Mouse (Mus musculus) urinary bladder, postnatal 36 days (tissue): ENCODE data around the gene Ltbp4.

ENCODE experiments used
- DNase-seq, 2 experiments: peaks; one replicate each; pipeline ENCODE4 v3.0.0; 2022; ENCODE audit warnings: low spot score in 2 of 2, mixed read lengths in 1 of 2

The Ltbp4 gene

DNA sequence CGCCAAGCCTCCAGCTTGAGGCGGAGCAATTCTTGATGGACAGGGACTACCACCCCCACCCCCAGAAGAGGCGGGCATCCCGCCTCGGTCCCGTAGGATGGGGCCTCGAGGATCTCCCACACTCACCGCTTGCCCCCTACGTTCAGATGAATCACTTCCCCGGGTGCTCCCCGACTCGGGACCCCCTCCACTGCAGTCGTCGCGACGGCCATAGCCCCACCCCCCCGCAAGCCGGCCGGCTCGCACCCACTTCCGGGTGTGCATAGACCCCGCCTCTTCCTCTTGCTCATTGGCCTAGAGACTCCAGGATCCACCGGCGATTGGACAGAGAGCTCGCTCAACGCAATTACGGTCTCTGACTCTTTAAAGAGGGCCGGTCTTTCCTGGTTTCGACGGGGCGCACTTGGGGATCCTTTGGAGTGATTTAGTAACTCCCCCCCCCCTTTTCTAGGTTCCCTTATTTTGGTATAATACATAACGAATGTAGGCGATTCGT, 18.3 kb upstream of the Ltbp4 start, which contains the start of gene Shkbp1:
TSS of gene Shkbp1 (minus strand) at position 275 of the 496 bp plus-strand sequence.
- peak; percentile 79 to 85 for DNase-seq

DNA sequence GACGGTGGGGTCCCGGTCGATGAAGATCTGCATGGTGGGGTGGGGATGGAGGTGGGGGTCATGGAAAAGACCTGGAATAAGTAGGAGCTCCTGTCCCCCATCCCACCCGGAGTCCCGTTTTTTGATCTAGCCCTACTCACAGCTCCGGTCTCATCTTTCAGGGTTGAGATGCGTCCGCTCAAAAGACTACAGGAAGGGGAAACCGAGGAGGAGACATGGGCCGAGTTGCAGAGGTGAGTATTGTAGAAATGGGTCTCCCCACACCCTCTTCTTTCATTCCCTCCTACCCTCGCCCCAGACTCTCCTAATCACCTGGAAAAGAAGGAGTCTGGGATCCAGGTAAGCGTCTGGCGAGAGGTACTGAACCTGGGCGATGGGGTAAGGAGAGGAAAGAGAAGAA, 17.8 kb upstream of the Ltbp4 start:
- no peak for DNase-seq

DNA sequence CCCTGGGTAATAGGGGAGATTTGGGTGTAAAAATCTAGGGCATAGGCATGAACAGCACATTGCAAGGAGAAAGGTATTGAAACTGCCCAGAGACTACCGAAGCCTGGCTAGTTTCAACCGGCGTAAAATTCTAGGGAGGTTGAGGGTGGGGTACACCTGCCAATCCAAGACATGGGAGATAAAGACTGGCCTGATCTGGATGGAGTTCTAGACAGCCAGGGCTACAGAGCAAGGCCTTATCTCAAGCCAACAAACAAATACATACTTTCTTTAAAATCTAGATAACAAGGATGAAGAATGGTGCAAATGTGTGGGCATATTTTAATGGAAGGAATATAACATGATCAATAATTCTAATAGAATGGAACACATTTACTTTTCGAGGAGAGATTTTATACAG, 17.3 kb upstream of the Ltbp4 start:
- DNase-seq = no peak

DNA sequence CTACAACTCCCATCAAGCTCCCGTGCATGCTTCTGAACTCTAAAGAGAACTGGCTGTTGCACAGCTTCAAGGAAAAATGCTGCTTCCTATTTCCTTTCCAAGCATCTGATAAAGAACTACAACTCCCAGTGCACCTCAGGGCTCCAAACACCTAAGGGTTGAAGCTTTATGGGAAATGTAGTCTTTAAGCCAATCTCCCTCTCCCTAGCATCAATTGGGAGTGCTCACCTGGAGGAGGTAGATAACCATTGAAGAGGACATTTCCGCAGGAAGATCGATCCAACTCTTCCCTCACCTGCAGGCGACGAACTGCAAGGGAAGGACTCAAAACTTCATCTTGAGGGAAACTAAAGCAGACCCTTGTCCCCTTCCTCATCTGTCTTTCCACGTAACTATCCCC, 16.7 kb upstream of the Ltbp4 start:
- DNase-seq = no peak

DNA sequence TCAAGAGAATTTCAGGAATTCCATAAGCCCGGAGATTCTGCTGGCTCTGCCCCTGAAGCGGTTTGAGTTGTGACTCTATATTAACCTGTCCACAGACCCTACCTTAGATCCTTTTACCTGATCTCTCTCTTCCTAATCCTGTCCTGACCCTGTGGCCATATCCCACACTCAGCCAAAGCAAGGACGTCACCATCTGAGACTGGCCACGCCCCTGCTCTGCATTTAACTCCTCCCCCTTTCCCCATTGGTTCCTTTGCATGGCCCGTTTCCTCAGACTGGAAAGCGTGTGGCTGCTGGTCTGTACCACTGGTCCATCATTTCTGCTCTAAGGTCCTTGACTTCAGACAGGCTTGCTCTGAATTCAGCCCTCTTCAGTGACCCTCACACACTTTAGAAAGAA, 8.0 kb upstream of the Ltbp4 start:
- DNase-seq = no peak

DNA sequence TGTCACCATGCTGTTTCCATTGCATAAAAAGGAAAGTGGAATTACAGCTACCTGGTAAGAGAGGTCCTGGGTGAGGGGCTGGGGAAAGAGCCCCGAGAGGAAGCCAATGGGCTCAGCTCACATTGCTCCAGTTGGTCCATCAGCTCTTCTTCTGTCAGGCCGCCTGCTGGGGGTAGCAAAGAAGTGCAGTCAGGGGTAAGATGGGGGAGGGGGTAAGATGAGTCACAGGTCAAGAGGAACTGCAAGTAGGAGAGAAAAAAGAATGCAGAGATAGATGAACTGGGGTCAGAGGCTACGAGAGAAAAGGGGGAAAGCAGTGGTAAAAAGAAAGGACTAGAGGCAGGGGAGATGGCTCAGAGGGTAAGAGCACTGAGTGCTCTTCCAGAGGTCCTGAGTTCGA, 5.1 kb upstream of the Ltbp4 start:
- DNase-seq = no peak

DNA sequence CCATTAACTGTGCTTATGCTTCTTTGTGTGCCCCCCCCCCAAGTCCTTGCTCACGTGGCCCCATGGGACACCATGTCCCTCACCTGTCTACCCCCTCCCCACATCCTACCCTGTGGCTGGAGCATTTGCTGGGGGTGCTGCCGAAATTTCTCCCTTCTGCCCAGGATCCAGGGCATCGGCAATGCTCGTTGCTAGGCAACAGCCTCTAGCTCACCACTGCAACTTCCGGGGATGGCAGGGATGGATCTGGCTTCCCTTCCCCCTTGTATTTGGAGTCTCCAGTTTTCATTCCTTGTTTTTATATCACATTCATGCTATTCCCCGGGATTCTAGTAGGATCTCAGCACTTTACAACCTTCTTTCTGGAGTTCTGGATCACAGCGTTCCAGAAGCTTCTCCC, 2.0 kb upstream of the Ltbp4 start:
- DNase-seq = no peak

DNA sequence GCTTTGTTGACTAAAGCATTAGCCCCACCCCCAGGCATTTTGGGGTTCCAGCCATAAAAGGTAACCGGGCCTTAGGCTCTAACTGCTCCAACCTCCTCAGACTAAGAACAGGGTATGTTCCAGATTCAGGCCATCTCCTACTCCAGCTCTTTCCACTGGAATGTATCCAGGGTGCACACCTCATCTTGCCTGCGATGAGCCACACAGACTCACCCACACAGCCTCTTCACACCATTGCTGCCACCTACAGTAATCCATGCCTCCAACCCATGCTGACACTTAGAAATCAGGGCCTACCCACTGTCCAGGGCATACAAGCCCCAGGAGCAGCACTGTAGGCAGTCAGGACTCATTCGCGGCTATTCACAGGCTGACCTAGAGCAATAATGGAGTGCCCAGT, 1.6 kb upstream of the Ltbp4 start:
- DNase-seq = no peak

DNA sequence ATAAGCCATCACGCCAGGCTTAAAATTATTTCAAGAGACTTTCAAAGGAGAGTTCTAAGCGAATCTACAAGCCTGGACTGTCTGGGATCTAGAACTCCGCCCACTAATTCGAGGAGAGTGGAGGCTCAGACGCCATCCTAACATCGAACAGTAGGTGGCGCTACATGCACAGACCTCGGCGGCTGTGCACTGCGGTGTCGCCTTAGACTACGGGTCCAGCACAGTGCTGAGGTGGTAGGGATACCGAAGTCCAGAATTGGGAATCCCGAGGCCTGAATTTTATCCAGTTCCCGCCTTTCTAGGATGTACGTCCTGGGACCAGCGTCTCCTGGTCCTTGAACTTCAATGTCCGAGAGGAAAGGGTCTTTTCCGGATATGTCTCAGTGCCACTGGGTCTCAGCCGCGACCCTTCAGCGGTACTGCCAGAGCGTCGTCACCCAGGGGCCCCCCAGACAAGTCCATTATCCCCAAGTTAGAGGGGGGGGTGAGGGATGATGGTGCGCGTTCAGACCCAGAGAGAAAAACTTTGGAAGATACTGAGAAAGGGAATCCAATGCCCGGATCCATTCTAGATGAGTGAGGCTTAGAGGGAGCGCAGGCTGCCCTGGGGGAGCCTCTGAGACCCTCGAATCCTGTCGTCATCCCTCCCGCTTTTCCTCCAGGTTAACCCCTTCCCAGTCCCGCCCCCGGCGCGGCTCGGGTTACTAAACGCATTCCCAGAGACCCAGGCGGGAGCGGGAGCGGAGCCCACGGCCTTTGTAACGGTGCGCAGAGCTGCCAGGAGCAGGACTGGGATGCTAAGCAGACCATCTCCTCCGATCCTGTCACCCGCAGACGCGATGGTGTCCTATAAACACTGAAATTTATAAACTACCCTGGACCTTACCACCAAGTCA, 1.3 kb downstream of the Ltbp4 start:
- DNase-seq = peak; percentile 87 to 90

DNA sequence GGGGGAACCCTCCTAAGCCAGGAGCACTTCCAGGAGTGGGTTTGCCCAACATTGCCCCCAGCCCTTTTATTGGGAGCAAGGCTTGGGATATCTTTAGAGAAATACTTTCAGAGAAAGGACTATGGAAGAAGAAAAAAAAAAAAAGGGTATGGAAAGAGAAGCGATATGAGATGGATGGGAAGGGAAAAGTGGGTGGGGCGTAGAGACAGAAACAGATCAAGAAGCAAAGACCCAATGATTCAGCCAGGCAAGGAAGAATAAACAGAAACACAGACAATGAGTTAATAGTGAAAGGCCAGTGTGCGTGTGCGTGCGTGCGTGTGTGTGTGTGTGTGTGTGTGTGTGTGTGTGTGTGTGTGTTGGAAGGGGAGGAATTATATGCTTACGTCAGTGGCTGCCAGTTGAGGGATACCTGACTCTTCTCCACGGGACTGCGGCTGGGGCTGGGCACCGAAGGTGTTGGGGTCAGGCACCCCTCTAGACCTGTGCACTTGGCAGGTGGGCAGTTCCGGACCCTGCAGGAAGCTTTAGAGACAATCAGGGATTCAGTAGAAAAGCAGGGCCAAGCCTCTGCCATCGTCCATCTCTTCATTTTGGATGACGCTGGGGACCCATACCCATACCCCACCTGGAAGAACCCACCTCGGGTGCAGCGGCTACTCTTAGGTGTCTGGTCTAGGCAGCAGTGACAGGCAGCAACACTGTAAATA, 2.3 kb downstream of the Ltbp4 start:
- DNase-seq = no peak

DNA sequence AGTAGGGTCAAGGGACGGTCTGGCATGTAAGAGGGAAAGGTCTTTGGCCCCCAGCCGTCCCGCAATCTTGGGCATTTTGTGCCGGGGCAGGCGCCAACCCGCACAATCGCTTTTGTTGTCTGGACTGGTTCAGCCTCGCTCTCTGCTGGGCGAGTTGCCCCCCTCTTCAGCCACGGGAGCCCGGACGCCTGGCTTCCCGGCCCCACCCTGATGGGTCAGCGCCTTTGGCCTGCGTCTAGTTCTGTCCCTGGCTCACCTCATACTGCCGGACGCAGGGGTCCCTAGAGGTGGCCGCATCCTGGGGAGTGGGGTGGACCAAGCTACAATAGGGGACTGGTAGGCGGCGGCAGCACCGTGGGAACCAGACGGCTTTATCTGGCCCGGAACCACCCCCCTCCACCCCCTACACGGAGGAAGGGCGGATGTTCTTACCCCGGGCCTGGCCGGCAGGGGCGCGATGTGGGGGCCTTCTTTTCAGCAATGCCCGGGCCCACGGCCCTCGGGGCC, 3.0 kb downstream of the Ltbp4 start:
- DNase-seq = peak in 1 of 2 experiments; percentile 44

DNA sequence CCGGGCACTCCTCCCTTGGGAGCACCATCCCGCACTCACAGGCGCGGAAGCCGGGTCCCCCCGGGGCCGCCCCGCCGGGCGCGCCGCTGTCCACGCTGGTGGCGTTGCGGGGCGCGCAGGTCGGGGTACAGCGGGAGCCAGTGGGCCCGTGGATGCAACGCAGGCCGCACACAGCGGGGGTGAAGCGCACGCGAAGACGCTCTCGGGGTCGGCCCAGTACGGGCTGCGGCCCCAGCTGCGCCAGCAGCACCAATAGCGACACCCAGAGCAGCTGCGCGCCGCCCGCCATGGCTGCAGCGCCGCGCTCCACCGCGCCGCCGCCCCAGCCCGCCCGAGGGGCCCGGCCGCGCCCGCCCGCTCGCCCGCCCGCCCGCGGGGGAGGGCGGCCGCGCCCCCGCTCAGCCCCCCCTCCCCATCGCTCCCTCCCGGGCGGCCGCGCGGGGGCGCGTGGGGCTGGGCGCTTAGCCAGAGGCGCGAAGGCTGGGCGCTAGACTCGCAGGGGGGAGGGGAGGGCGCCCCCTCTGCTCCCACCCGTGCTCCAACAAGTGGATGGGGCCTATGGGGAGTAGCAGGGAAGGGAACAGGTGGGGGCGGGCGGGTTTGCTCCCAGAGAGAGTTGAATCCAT, 4.1 kb downstream of the Ltbp4 start:
- DNase-seq = no peak

DNA sequence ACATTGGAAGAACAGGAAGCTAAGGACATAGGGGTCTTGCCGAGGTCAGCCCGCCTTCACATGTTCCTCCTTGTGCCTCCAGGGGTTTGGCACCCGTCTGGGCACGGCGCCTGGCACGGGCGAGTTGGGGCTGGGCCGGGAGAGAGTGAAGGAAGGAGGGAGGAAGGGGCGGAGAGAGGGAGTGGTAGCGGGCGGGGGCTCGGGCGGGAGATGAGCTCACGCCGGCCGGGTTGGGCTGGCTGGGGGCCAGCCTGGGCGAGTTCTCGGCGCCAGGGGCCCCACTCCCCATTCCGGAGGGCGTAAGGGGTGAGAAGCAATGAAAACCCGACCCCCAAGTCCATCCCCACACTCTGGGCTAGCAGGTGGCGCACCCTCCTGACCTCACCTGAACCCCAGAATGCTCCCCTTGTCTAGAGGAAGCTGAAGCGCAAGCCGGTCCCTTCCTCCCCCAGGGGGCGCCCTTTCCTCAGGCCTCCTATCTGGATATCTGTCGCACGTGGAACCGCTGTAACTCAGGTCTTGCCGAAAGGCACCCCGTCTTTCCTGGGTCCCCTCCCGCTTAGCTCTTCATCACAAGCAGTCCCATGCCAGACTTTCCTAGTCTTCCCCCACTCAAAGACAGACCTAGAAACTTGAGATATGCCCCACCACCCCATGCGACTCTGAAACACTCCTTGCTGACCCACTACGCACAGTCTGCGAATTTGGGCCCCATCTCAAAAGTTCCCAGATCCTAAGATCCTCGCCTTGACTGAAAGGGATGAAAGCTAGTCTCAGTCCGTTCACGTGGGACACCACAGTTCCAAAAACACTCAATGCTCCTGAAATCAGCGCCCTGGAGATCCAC, 4.9 kb downstream of the Ltbp4 start:
- peak; percentile 92 to 95 for DNase-seq

DNA sequence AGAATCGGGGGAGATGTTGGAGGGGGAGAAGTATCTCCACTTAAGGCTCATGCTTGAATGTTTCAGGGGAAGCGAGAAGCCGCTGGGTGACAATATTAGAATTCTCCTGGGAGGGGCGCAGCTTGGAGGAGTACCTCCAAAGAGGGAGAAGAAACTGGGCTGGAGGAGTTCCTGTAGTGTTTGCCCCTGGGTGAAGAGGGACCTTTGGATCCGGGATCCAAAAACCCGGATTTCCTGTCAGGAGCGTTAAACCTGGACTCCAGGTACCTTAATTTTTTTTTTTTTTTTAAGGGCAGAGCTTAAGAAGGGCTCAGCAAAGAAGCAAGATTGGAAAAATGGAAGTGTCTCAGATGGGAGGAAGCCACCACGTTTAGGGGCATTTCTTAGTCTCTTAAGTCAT, 5.6 kb downstream of the Ltbp4 start:
- DNase-seq = no peak

DNA sequence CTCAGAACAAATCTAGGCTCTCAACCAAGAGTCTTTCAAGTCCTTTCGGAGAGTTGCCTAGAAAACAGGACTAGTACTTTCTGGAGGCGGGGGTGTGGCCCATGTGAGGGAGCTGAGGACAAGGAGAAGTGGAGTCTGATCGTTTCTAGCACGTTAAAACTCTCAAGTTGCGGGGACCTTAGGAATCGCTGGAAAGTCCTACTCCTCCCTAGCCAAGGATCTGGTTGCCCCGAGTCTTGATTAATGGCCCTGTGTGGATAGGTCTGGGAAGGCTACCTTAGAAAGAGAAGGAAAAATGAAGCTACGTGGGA, 6.0 kb downstream of the Ltbp4 start:
- peak; percentile 48 to 51 for DNase-seq

DNA sequence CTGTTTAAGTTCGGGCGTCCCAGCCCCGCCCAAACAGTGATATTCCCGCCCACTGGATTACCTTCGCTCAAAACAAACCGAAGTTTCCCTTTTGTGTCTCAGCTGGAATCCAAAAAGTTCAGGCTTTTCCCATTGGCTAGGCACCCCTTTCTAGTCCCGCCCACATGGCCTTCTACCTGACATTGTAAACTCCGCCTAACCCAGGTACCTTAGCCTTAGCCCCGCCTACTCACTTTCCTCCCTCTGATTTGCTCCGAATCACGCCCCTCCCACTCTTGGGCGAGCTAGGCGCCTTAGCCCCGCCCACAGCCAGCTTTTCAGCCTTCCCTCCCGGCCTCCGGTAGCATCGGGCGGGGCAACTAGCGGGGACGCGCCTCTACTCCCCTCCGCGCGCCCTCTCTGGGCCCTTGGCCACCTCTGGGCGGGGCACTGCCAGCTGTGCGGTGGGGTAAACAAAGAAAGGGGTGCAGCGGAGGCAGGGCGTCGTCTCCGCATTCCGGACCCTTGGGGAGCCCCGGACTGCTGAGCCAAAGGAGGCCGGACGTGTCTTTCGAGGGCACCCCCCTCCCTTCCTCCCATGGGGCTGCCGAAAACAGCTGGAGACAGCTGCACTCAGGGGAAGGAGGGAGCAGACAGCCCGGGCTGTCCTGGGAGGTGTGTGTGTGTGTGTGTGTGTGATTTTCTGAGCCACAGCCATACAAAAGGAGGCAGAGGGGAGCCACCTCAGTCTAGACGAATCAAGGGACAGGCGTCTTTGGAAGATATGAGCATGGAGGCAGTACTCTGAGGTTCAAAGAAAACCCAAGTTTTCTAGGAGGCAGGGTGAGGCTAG, 6.6 kb downstream of the Ltbp4 start:
- peak; percentile 95 to 96 for DNase-seq

DNA sequence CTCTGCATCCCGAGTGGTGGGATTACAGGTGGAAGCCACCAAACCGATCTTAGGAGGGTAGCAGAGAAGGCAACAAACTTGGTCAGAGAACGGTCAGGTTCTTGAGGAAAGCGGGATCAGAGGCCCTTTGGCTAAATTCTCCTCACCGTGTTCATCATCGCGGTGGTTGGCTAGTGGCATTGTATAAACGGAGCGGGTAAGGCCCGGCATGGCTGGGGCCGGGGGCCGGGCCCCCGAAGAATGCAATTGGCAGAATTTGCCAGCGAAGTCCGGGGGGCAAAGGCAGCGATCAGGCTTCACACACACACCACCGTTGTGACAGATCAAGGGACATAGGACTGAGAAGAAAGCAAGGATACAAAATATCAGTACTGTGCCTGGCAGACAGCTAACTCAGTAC, 7.5 kb downstream of the Ltbp4 start:
- DNase-seq = no peak

DNA sequence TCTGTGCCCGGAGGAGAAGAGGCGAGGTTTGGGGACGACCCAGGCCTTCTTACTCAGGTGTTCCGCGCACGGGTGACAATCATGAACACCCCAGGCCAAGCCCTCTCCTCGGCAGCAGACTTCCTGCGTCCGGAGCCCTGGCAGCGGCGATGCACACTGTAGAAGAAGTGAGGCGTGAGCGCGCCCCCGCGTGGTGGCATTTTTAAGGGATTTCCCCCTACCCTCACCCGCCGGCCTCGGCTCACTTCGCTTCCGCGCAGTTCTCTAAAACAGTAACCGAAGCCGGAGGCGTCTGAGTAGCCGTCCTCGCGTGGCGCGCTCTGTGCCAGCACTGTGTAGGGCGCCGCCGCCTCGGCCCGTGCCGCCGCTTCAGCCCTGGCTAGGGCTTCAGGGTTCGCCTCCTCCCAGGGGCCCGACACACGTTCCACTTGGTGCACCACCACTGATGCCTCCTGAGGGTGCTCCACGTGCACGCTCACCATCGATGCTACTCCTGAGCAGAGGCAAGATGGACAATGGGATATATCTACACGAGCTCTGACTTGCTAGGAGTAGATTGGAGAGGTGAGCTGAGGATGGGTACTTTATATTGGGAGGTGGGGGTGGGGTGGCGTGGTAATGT, 8.1 kb downstream of the Ltbp4 start:
- DNase-seq = peak; percentile 82 to 86

DNA sequence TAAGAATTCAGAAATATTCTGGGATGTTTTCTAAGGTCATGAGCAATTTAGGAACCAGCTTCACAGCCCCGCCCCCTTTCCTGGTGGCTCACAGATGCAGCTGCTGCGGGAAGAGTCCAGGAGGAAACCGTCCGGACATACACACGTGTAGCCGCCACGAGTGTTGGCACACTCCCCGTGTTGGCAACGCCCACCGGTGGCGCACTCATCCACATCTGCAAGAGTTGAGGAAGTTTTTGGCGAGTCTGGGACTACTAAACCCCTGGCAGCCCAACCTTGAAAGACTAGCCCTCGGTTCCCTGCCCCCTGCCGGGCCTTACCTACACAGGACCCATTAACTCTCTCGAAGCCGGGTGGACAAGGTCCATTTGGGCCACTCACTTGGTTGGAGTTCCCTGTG, 8.8 kb downstream of the Ltbp4 start:
- peak; percentile 38 to 56 for DNase-seq

DNA sequence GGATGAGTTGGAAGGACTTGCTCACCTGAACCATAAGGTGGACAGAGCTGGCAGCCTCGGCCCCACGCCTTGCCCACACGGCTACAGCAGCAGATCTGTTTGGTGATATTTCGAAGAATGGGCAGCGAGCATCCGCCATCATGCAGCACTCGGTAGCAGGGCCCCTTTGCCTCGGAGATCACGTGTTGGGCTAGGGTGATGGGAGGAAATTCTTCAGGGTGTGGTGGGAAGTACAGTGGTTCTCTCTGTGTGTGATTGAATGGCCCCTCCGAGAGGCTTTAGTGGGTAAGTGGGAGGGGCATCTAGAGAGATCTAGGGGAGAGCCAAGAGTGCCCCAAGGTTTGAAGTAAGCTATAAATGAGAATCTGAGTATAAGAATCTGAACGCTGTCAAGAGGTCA, 9.3 kb downstream of the Ltbp4 start:
- DNase-seq = no peak
